Mouse (Mus musculus) Muller cell, postnatal 12 days (primary cell): ENCODE measurements at regions not wholly inside any gene's neighbourhood (a gene's known extent, or its start where the extent isn't known, plus 50 kb on each side); places are given as distances from the start of the nearest gene placed in this dataset.

Source experiments
- DNase-seq: peaks from one replicate; pipeline ENCODE4 v3.0.0-alpha.2; 2015; ENCODE audit errors: inconsistent ontology term

GRCm38 (mm10) chr11:31721908-31722307 is 50.2 kb upstream of the Bod1 start:
- DNase-seq: no peak

GRCm38 (mm10) chr11:31724506-31724905 is 52.8 kb upstream of the Bod1 start:
- no peak for DNase-seq

GRCm38 (mm10) chr11:31725936-31726647 is 54.4 kb upstream of the Bod1 start:
- no peak for DNase-seq

- peak; percentile 25 for DNase-seq
These were observed 55.6 kb upstream of the Bod1 start for GRCm38 (mm10) chr11:31727289-31727688.

GRCm38 (mm10) chr11:31729728-31730127 is 58.0 kb upstream of the Bod1 start:
- DNase-seq: no peak

GRCm38 (mm10) chr11:31730181-31730580 is 58.5 kb upstream of the Bod1 start:
- no peak for DNase-seq

- peak; percentile 37 for DNase-seq
These were observed 59.0 kb upstream of the Bod1 start for GRCm38 (mm10) chr11:31730680-31731079.

GRCm38 (mm10) chr11:31731459-31731858 is 59.8 kb upstream of the Bod1 start:
- DNase-seq: no peak

- no peak for DNase-seq
These were observed 60.7 kb upstream of the Bod1 start for GRCm38 (mm10) chr11:31732342-31732741.

- DNase-seq: no peak
These were observed 61.3 kb upstream of the Bod1 start for GRCm38 (mm10) chr11:31732958-31733357.

- no peak for DNase-seq
These were observed 62.4 kb upstream of the Bod1 start for GRCm38 (mm10) chr11:31734091-31734490.

- DNase-seq: no peak
These were observed 63.6 kb upstream of the Bod1 start for GRCm38 (mm10) chr11:31735257-31735656.

GRCm38 (mm10) chr11:31736086-31736485 is 64.4 kb upstream of the Bod1 start:
- no peak for DNase-seq

GRCm38 (mm10) chr11:31736556-31737089 is 64.9 kb upstream of the Bod1 start:
- DNase-seq: no peak

- DNase-seq: no peak
These were observed 66.7 kb upstream of the Bod1 start for GRCm38 (mm10) chr11:31738148-31739021.

- DNase-seq: no peak
These were observed 68.7 kb upstream of the Bod1 start for GRCm38 (mm10) chr11:31740409-31740808.

GRCm38 (mm10) chr11:31742160-31742559 is 70.5 kb upstream of the Bod1 start:
- DNase-seq: no peak

- no peak for DNase-seq
These were observed 72.5 kb upstream of the Bod1 start for GRCm38 (mm10) chr11:31744076-31744785.

GRCm38 (mm10) chr11:31745028-31745865 is 73.6 kb upstream of the Bod1 start:
- no peak for DNase-seq

- DNase-seq: no peak
These were observed 74.2 kb upstream of the Bod1 start for GRCm38 (mm10) chr11:31745866-31746248.

GRCm38 (mm10) chr11:31746488-31746887 is 74.8 kb upstream of the Bod1 start:
- DNase-seq: no peak
